In genomic region chr7:84551472-84551871, GRCm38 (mm10) we compare ENCODE assay signal across 23 mouse cellular contexts. TPM values are rescaled to one million over a fixed set of nuclear protein-coding genes. Genes with fewer than 3 reads are reported as not detected.
A peak's percentile ranks its signal among the peaks of the same experiment; 100 is the strongest.
DNase-seq lines count a peak whose midpoint lies in the region; ATAC-seq and TF ChIP-seq lines count a peak whose summit lies in the region.
"Had no signal": no experiment of that assay in that cellular context is flagged by ENCODE, and none has a peak within 500 bp of the region (broad histone marks: within the 10 kb centered on the region; RNA-seq: fewer than 3 reads in every experiment).

No protein-coding gene starts in this region.

- no peak overlapping the region for H3K9ac ChIP-seq in CH12.LX (ENCODE audit: insufficient read depth, low read depth)
- H3K9ac ChIP-seq: forebrain, embryonic 13.5 days; hindbrain, embryonic 12.5 days; hindbrain, embryonic 15.5 days had no signal

- H3K36me3 ChIP-seq in CH12.LX (replicated peaks in 1 of 2; ENCODE audit: control insufficient read depth in 1 of 2, insufficient read depth in 1 of 2, low read length in 1 of 2) = no peaks in the 10 kb centered on the region
- H3K36me3 ChIP-seq: forebrain, embryonic 10.5 days; G1E; hindbrain, embryonic 12.5 days; hindbrain, embryonic 15.5 days had no signal

- DNase-seq in A20 (ENCODE audit: low read depth, low spot score) (peak; percentile 45), CH12.LX (ENCODE audit: extremely low read depth) (peak; percentile 66)
- no peak for DNase-seq in gastrocnemius, postnatal 10 days
- DNase-seq in thymus, postnatal 14 days = no peak
- DNase-seq in cerebellum, adult 11-12 months = no peak
- DNase-seq: adrenal gland, postnatal 10 days; adrenal gland, postnatal 36 days; cerebellum, adult 18-20 months; cerebellum, adult 9-10 months; cerebellum, postnatal 14 days; gastrocnemius, postnatal 14 days; heart, adult 2 months had no signal

- TF ChIP-seq RAD21 in CH12.LX (IDR thresholded peaks at IDR 0.05; ENCODE audit: low read depth, low read length) = no peak

- H3K4me3 ChIP-seq in CH12.LX (replicated peaks in 1 of 3; ENCODE audit: low read depth in 2 of 3, low read length in 2 of 3, poor library complexity in 1 of 3) = no peak overlapping the region
- H3K4me3 ChIP-seq: forebrain, embryonic 10.5 days; forebrain, embryonic 13.5 days; heart, adult 2 months; hindbrain, embryonic 12.5 days; hindbrain, embryonic 15.5 days had no signal

- no peak for TF ChIP-seq CTCF in CH12.LX (conservative IDR thresholded peaks at IDR 0.05 in 1 of 2, IDR thresholded peaks at IDR 0.05 in 1 of 2; ENCODE audit: low read depth in 2 of 2, low read length in 2 of 2)

- H3K79me2 ChIP-seq in CH12.LX (replicated peaks; ENCODE audit: control insufficient read depth, extremely low read depth, insufficient read depth, poor library complexity, severe bottlenecking) = no peaks in the 10 kb centered on the region

- no peak overlapping the region for H3K27ac ChIP-seq in CH12.LX (ENCODE audit: insufficient read depth, low read depth)
- H3K27ac ChIP-seq: forebrain, embryonic 10.5 days; forebrain, embryonic 13.5 days; heart, adult 2 months; hindbrain, embryonic 12.5 days; hindbrain, embryonic 15.5 days had no signal

- no peak overlapping the region for H3K4me2 ChIP-seq in CH12.LX (ENCODE audit: insufficient read depth, low read depth, poor library complexity, severe bottlenecking)
- H3K4me2 ChIP-seq: forebrain, embryonic 13.5 days; heart, embryonic 11.5 days; hindbrain, embryonic 12.5 days; hindbrain, embryonic 15.5 days had no signal

- dilution Hi-C loops in CH12.LX (cut with MboI; ENCODE audit: extremely low pct_ligation_motif_present, extremely low pct_unique_long_range_greater_than_20kb, low sequenced_read_pairs) = no loop called here

- H3K9me3 ChIP-seq in CH12.LX (replicated peaks; ENCODE audit: low read length) = no peaks in the 10 kb centered on the region
- H3K9me3 ChIP-seq: forebrain, embryonic 10.5 days; forebrain, embryonic 13.5 days; G1E; hindbrain, embryonic 12.5 days; hindbrain, embryonic 15.5 days had no signal

- TF ChIP-seq POLR2A in CH12.LX (IDR thresholded peaks at IDR 0.05; ENCODE audit: low read depth, low read length) = no peak

- peak; percentile 30; the same call in 1 of the 2 replicates for ATAC-seq in megakaryocyte, adult 5-6 weeks (ENCODE audit: poor library complexity, severe bottlenecking)
- ATAC-seq: forebrain, embryonic 13.5 days; forebrain, embryonic 16.5 days; Patski had no signal

- no peaks in the 10 kb centered on the region for H3K27me3 ChIP-seq in CH12.LX (replicated peaks)
- H3K27me3 ChIP-seq: forebrain, embryonic 13.5 days; hindbrain, embryonic 12.5 days; hindbrain, embryonic 15.5 days; Patski had no signal

- peaks cover 0 to 16% of the 10 kb centered on the region in 2 experiments; a peak in 2 of 4 replicates for H3K4me1 ChIP-seq in CH12.LX (ENCODE audit: control insufficient read depth in 1 of 2, insufficient read depth in 2 of 2)
- H3K4me1 ChIP-seq: forebrain, embryonic 13.5 days; hindbrain, embryonic 12.5 days; hindbrain, embryonic 15.5 days had no signal

- in situ Hi-C loops in CH12.LX (cut with MboI; ENCODE audit: low pct_ligation_motif_present, low pct_unique_long_range_greater_than_20kb, low sequenced_read_pairs) = no loop called here

- TF ChIP-seq EP300 in CH12.LX (IDR thresholded peaks at IDR 0.05; ENCODE audit: low read length) = peak; percentile 76

TF ChIP-seq in CH12.LX, 34 proteins besides CTCF, POLR2A, EP300 and RAD21:
- TF ChIP-seq SIN3A (IDR thresholded peaks at IDR 0.05; ENCODE audit: low read length) (no peak), USF2 (conservative IDR thresholded peaks at IDR 0.05; ENCODE audit: low read depth, low read length) (no peak), POLR2AphosphoS2 (IDR thresholded peaks at IDR 0.05; ENCODE audit: low read depth, low read length) (no peak), IRF4 (IDR thresholded peaks at IDR 0.05; ENCODE audit: low read depth, low read length) (peak; percentile 90), CHD2 (IDR thresholded peaks at IDR 0.05; ENCODE audit: low read length) (no peak), ZMIZ1 (IDR thresholded peaks at IDR 0.05; ENCODE audit: low read depth, low read length) (no peak), MXI1 (IDR thresholded peaks at IDR 0.05; ENCODE audit: low read depth, low read length) (no peak), TBP (conservative IDR thresholded peaks at IDR 0.05; ENCODE audit: low read depth, low read length) (no peak), E2F4 (IDR thresholded peaks at IDR 0.05; ENCODE audit: insufficient replicate concordance, low read depth, low read length) (no peak), RCOR1 (conservative IDR thresholded peaks at IDR 0.05; ENCODE audit: low read depth, low read length) (no peak), HCFC1 (IDR thresholded peaks at IDR 0.05; ENCODE audit: low read depth, low read length) (no peak), MAX (IDR thresholded peaks at IDR 0.05; ENCODE audit: low read length) (peak; percentile 65; the same call in 1 of the 2 replicates), GABPA (IDR thresholded peaks at IDR 0.05; ENCODE audit: insufficient replicate concordance, low read depth, low read length) (no peak), TCF12 (IDR thresholded peaks at IDR 0.05; ENCODE audit: low read depth, low read length) (no peak), JUND (conservative IDR thresholded peaks at IDR 0.05; ENCODE audit: low read depth, low read length) (no peak), MEF2A (IDR thresholded peaks at IDR 0.05; ENCODE audit: borderline replicate concordance, low read depth, low read length) (no peak), MYC (IDR thresholded peaks at IDR 0.05; ENCODE audit: low read depth, low read length) (peak; percentile 91), ELF1 (IDR thresholded peaks at IDR 0.05; ENCODE audit: low read depth, low read length) (no peak), PAX5 (IDR thresholded peaks at IDR 0.05; ENCODE audit: low read length) (no peak), JUN (IDR thresholded peaks at IDR 0.05; ENCODE audit: insufficient read depth, low read depth, low read length) (no peak), USF1 (IDR thresholded peaks at IDR 0.05; ENCODE audit: low read depth, low read length) (no peak), BHLHE40 (IDR thresholded peaks at IDR 0.05; ENCODE audit: low read depth, low read length) (peak; percentile 46; the same call in 1 of the 2 replicates), ZC3H11A (IDR thresholded peaks at IDR 0.05; ENCODE audit: low read depth, low read length) (no peak)

RNA-seq across cellular contexts. Expression of gene Gm2115, which starts 22.7 kb away (rescaled TPM):
- total RNA-seq in CH12.LX (2012; rRNA removed) (under 0.01 and 0.04 TPM in 2 replicates), CH12.LX (2014; rRNA removed) (not detected in 2 replicates)
- polyA plus RNA-seq in CH12.LX (2012; ENCODE audit: insufficient read length, low read depth) = 0.14 and 0.15 TPM in 2 replicates
- total RNA-seq in megakaryocyte, adult 5-6 weeks (2015) = not detected in 2 replicates
- not detected in 2 replicates for total RNA-seq in megakaryocyte, adult 5-6 weeks (2017)
- total RNA-seq in gastrocnemius, postnatal 10 days (2021) = under 1 TPM; 0.59 to 0.65 TPM
- total RNA-seq: hematopoietic stem cell, adult 5-6 weeks had no signal
- polyA plus RNA-seq: G1E; heart, postnatal 0 days had no signal

RNA-seq across cellular contexts. Expression of gene Fah, which starts 55.0 kb away (rescaled TPM):
- total RNA-seq in CH12.LX (2012; rRNA removed) = 167 and 170 TPM in 2 replicates
- total RNA-seq in CH12.LX (2014; rRNA removed) = 128 and 131 TPM in 2 replicates
- 184 and 203 TPM in 2 replicates for polyA plus RNA-seq in CH12.LX (2012; ENCODE audit: insufficient read length, low read depth)
- not detected in 2 replicates for total RNA-seq in megakaryocyte, adult 5-6 weeks (2015)
- total RNA-seq in megakaryocyte, adult 5-6 weeks (2017) = 0.77 TPM in 1 of 2 replicates, not detected in the other
- 1 to 10 TPM; 2.6 to 3.1 TPM for total RNA-seq in gastrocnemius, postnatal 10 days (2021)

Comparison
In these comparisons a context has a peak if more than half of its experiments do, and no peak if none do; other contexts are left out.
1. DNase-seq: peak in A20 (single experiment) and CH12.LX (single experiment); none in gastrocnemius, postnatal 10 days (single experiment), thymus, postnatal 14 days (single experiment) and cerebellum, adult 11-12 months (single experiment).
2. RNA of gene Fah, which starts 55.0 kb away (total RNA-seq): 128 to 170 TPM in CH12.LX; 2.6 to 3.1 TPM in gastrocnemius, postnatal 10 days and 0.77 TPM in megakaryocyte, adult 5-6 weeks; every median in the first group is over 10 times any median in the second.